Mouse (Mus musculus) hindbrain, embryonic 14.5 days (tissue): ENCODE results near the gene Plekhh1. TPM values are rescaled to one million over a fixed set of nuclear protein-coding genes. Genes with fewer than 3 reads are reported as not detected.
A peak's percentile ranks its signal among the peaks of the same experiment; 100 is the strongest.

Experiments used
- ATAC-seq: fragments of 200-750 bp; cut with Nextera tagmentation; 2 replicates; pipeline ENCODE4 v1.8.0; 2017; ENCODE audit warnings: moderate number of reproducible peaks, mild to moderate bottlenecking, moderate TSS enrichment, moderate library complexity; ENCODE audit not compliant: low FRiP score
- DNase-seq: peaks from one replicate; pipeline ENCODE4 v3.0.0-alpha.2; 2015; ENCODE audit warnings: low spot score
- H3K27ac ChIP-seq: fragments of 300-500 bp; sonication (generic); 2 replicates; pipeline ENCODE4 v1.5.1; 2014; ENCODE audit warnings: mild to moderate bottlenecking, moderate library complexity
- H3K27me3 ChIP-seq: fragments of 300-500 bp; sonication (generic); 2 replicates; pipeline ENCODE4 v1.6.1; 2014; ENCODE audit warnings: mild to moderate bottlenecking, low read length, mixed read lengths; ENCODE audit not compliant: control insufficient read depth, insufficient read depth
- H3K36me3 ChIP-seq: fragments of 300-500 bp; sonication (generic); replicated peaks from 2 replicates; pipeline ENCODE4 v1.6.1; 2014; ENCODE audit not compliant: control insufficient read depth, insufficient read depth
- H3K4me1 ChIP-seq: fragments of 300-500 bp; sonication (generic); replicated peaks from 2 replicates; pipeline ENCODE4 v1.6.1; 2014; ENCODE audit warnings: antibody characterized with exemption, low read length, mixed read lengths; ENCODE audit not compliant: control insufficient read depth, insufficient read depth
- H3K4me2 ChIP-seq: fragments of 300-500 bp; sonication (generic); replicated peaks from 2 replicates; pipeline ENCODE4 v1.6.1; 2014; ENCODE audit warnings: mild to moderate bottlenecking, moderate library complexity
- H3K4me3 ChIP-seq: fragments of 300-500 bp; sonication (generic); replicated peaks from 2 replicates; pipeline ENCODE4 v1.5.1; 2014; ENCODE audit warnings: mild to moderate bottlenecking, low read length
- H3K9ac ChIP-seq: fragments of 300-500 bp; sonication (generic); 2 replicates; pipeline ENCODE4 v1.6.1; 2014
- H3K9me3 ChIP-seq: fragments of 300-500 bp; sonication (generic); 2 replicates; pipeline ENCODE4 v1.6.1; 2016; ENCODE audit warnings: low read length; ENCODE audit not compliant: control insufficient read depth
- WGBS: fragments of 180-500 bp; shearing (Covaris S2); extraction: QIAGEN DNeasy Blood & Tissue Kit; methylation state at CpG from one replicate; pipeline ENCODE4 v1.1.7; 2014; 5-methylcytosine and 5-hydroxymethylcytosine counted together
- polyA plus RNA-seq: library from polyadenylated mRNA; unstranded; fragments of >200 nt; fragmentation: Nextera tagmentation; extraction: Ambion mirVana; gene quantifications from 2 replicates; pipeline ENCODE4 v1.2.1, GENCODE M21; 2014

Plekhh1 gene
- polyA plus RNA-seq, 1 experiment from 2014 or later: 2.8 TPM

DNA sequence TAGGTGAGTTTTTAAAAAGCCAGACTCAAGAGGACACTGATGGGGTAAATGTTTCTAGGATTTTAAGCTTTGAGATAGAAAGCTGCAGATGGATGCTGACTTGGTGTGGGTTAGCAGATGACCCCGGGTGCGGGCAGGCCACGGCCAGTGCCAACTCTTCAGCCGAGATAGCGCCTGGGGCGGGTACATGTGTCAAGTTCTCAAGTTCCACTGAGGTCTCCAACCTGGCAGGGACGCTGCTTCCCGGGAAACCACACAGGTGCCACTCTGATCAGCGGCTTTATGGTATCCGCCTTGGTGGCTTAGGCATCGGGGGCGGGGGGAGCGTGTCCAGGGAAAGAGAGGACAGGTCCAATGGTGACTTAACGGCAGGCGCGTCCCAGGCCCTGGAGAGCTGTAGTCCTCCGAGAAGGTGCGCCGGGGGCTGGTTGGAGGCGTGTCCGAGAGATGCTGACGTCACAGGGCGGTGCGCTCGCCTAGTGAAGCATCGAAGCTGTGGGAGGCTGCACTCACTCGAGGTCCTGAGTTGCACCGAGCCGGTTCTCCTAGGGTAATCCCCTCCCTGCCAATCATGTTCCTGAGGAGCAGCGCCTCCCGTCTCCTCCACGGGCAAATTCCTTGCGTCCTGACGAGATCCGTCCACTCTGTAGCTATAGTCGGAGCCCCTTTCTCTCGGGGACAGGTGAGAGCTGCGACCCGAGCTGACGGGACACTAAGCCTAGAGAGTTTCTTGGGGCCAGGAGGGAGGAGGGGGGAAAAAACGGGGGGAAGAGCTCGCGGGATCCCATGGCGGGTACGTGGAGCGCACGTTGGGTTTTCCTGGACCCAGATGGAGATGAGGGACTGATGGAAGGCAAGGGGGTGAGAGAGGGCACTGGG is 101.6 kb downstream of the Plekhh1 start, which contains the start of gene Arg2:
Gene Arg2 (plus strand): TSS at position 479 of the 879 bp plus-strand sequence.
- H3K36me3 ChIP-seq: no peaks in the 10 kb centered on the region
- H3K4me1 ChIP-seq: peaks cover 10% of the 10 kb centered on the region; the same call in 1 of the 2 replicates
- DNase-seq (peak; percentile 82), ATAC-seq (peak; percentile 93)
- peak within 1 kb of the TSS; percentile 63 for H3K4me3 ChIP-seq
- peak within 1 kb of the TSS; percentile 75 for H3K9ac ChIP-seq
- no peaks in the 10 kb centered on the region for H3K9me3 ChIP-seq
- WGBS: under 1% methylated on average over 47 of the region's 47 CpGs
- peak within 1 kb of the TSS; percentile 91 for H3K4me2 ChIP-seq
- H3K27me3 ChIP-seq: peaks cover 35% of the 10 kb centered on the region
- H3K27ac ChIP-seq: peak within 1 kb of the TSS; percentile 51; the same call in 1 of the 2 replicates

Other genes with a start within 250 kb of the Plekhh1 start
- 128 and 135 TPM in 2 replicates for gene Atp6v1d, start 167.5 kb upstream of the Plekhh1 start, polyA plus RNA-seq
- gene Eif2s1, start 167.3 kb upstream of the Plekhh1 start, polyA plus RNA-seq: 141 and 153 TPM in 2 replicates
- gene Plek2, start 122.2 kb upstream of the Plekhh1 start, polyA plus RNA-seq: 1.8 TPM in 2 replicates
- gene Tmem229b, start 21.5 kb upstream of the Plekhh1 start, polyA plus RNA-seq: 62.2 and 69.6 TPM in 2 replicates
- 16.4 and 17.2 TPM in 2 replicates for gene Pigh, start 60.5 kb downstream of the Plekhh1 start, polyA plus RNA-seq
- gene Arg2, start 101.6 kb downstream of the Plekhh1 start, polyA plus RNA-seq: 32.0 and 35.6 TPM in 2 replicates
- gene Vti1b, start 143.5 kb downstream of the Plekhh1 start, polyA plus RNA-seq: 189 and 190 TPM in 2 replicates
- gene Rdh11, start 163.1 kb downstream of the Plekhh1 start, polyA plus RNA-seq: 37.5 and 42.3 TPM in 2 replicates
- gene Rdh12, start 179.8 kb downstream of the Plekhh1 start, polyA plus RNA-seq: 0.72 TPM in 2 replicates